Mouse (Mus musculus) G1E (cell line): ENCODE measurements around the gene Plin1.

ENCODE experiments used
- CTCF ChIP-seq: IDR thresholded peaks from 2 replicates; pipeline ENCODE4 v1.5.1; 2012; ENCODE audit warnings: low read depth, low read length, inconsistent platforms, mixed read lengths
- POLR2AphosphoS5 ChIP-seq: IDR thresholded peaks from 2 replicates; pipeline ENCODE4 v1.6.1; 2012; ENCODE audit warnings: low read depth, low read length, inconsistent platforms; ENCODE audit not compliant: insufficient replicate concordance
- TAL1 ChIP-seq: conservative IDR thresholded peaks from 2 replicates; pipeline ENCODE4 v1.6.1; 2012; ENCODE audit warnings: low read depth, low read length, inconsistent platforms, mixed read lengths

DNA sequence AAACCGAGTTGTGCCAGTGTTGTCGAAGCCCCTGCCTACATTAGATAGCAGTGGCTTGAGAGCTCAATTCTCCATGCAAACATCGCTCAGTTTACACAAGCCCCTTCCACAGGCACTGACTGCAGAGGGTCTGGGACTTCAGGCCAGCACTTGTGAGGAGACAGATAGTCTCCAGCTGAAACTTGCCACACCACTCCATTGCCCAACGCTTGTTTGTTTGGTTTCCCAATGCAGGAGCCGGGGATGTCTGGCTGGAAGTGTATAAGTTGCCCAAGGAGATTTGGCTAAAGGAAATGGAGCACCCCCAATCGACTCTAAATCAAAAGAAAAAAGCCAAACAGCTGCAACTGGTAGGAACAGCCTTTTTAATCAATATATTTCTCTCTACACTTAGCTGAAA is 25.5 kb upstream of the Plin1 start:
- TF ChIP-seq CTCF (no peak), TAL1 (no peak), POLR2AphosphoS5 (no peak)
